Mouse (Mus musculus) adrenal gland (tissue): ENCODE results near the gene Nfib.

Experiments
- intact Hi-C: fragments of 180-260 bp; cut with DNase I; formaldehyde crosslinking; loops from one replicate; pipeline ENCODE4 v1.15.1; 2025

Gene Nfib

GRCm38 (mm10) chr4:82477742-82478141 lies 227.8 kb downstream of the Nfib start:
- intact Hi-C loops, result no loop called here

- intact Hi-C loops, result no loop called here
Measured at GRCm38 (mm10) chr4:82476411-82476810, 229.1 kb downstream of the Nfib start.

- intact Hi-C loops, result no loop called here
Measured at GRCm38 (mm10) chr4:82474334-82474733, 231.2 kb downstream of the Nfib start.

GRCm38 (mm10) chr4:82470938-82471320 lies 234.6 kb downstream of the Nfib start:
- intact Hi-C loops, result no loop called here

GRCm38 (mm10) chr4:82470212-82470937 lies 235.2 kb downstream of the Nfib start:
- intact Hi-C loops, result no loop called here

- intact Hi-C loops, result no loop called here
Measured at GRCm38 (mm10) chr4:82468944-82469343, 236.6 kb downstream of the Nfib start.

GRCm38 (mm10) chr4:82466717-82467116 lies 238.8 kb downstream of the Nfib start:
- intact Hi-C loops, result no loop called here

GRCm38 (mm10) chr4:82466144-82466543 lies 239.4 kb downstream of the Nfib start:
- intact Hi-C loops, result no loop called here

GRCm38 (mm10) chr4:82464051-82464632 lies 241.4 kb downstream of the Nfib start:
- intact Hi-C loops, result no loop called here

- intact Hi-C loops, result no loop called here
Measured at GRCm38 (mm10) chr4:82463189-82463715, 242.3 kb downstream of the Nfib start.

- intact Hi-C loops, result no loop called here
Measured at GRCm38 (mm10) chr4:82461676-82462075, 243.9 kb downstream of the Nfib start.

- intact Hi-C loops, result no loop called here
Measured at GRCm38 (mm10) chr4:82458895-82459294, 246.7 kb downstream of the Nfib start.

- intact Hi-C loops, result no loop called here
Measured at GRCm38 (mm10) chr4:82456908-82457307, 248.6 kb downstream of the Nfib start.

GRCm38 (mm10) chr4:82456323-82456713 lies 249.2 kb downstream of the Nfib start:
- intact Hi-C loops, result no loop called here

GRCm38 (mm10) chr4:82455617-82456322 lies 249.8 kb downstream of the Nfib start:
- intact Hi-C loops, result no loop called here

- intact Hi-C loops, result loop anchor here (5.0 kb wide), 1 partner anchor 47 kb away; no protein-coding TSS in a partner anchor
Measured at GRCm38 (mm10) chr4:82454989-82455388, 250.6 kb downstream of the Nfib start.

- intact Hi-C loops, result loop anchor here (5.0 kb wide), 1 partner anchor 49 kb away; no protein-coding TSS in a partner anchor
Measured at GRCm38 (mm10) chr4:82453341-82453740, 252.2 kb downstream of the Nfib start.

- intact Hi-C loops, result loop anchor here (5.0 kb wide), 1 partner anchor 49 kb away; no protein-coding TSS in a partner anchor
Measured at GRCm38 (mm10) chr4:82452905-82453304, 252.6 kb downstream of the Nfib start.

GRCm38 (mm10) chr4:82447061-82447671 lies 258.4 kb downstream of the Nfib start:
- intact Hi-C loops, result loop anchor here (5.0 kb wide), 1 partner anchor 40 kb away; no protein-coding TSS in a partner anchor

- intact Hi-C loops, result no loop called here
Measured at GRCm38 (mm10) chr4:82444078-82444477, 261.5 kb downstream of the Nfib start.

GRCm38 (mm10) chr4:82443441-82443840 lies 262.1 kb downstream of the Nfib start:
- intact Hi-C loops, result no loop called here
